Mouse (Mus musculus): ENCODE results near the gene Tnfrsf13b.
A peak's percentile ranks its signal among the peaks of the same experiment; 100 is the strongest.
"Not testable (repeated sequence)": the region's sequence is repeated elsewhere in the genome, so short reads cannot be mapped to it uniquely, and the experiment has no call there.

The Tnfrsf13b gene

DNA sequence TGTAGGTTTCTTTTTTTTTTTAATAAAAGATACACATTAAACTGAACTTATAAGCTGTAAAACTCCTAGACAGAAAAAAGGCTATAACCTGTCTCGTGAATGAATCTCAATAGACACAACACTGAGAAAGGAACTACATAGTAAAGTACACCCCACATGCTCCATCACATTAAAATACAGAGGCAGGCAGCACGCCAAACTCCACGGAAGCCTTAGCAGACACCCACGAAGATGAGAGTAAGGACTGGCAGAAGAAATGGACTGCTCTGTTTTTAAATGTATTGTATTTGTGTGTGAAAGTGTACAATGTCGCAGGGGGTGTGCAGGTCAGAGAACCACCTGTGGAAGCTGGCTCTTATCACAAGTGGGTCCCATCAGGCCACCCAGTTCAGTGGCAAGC, 43.6 kb downstream of the Tnfrsf13b start:
- ATAC-seq (ENCODE audit: low TSS enrichment), result no peak

DNA sequence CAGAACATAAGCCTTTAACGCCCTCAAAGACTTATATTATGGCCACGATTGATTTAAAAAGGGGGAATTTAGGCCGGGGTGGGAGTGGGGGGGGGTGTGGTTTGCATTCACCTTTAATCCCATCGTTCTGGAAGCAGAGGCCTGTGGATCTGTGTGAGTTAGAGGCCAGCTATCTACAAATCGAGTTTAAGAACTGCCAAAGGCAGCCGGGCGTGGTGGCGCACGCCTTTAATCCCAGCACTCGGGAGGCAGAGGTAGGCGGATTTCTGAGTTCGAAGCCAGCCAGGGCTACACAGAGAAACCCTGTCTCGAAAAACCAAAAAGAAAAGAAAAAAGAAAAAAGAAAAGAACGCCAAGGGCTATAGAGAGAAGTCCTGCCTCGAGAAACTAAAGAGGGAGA, 46.9 kb downstream of the Tnfrsf13b start:
- ATAC-seq (ENCODE audit: low TSS enrichment), result not testable (repeated sequence)

DNA sequence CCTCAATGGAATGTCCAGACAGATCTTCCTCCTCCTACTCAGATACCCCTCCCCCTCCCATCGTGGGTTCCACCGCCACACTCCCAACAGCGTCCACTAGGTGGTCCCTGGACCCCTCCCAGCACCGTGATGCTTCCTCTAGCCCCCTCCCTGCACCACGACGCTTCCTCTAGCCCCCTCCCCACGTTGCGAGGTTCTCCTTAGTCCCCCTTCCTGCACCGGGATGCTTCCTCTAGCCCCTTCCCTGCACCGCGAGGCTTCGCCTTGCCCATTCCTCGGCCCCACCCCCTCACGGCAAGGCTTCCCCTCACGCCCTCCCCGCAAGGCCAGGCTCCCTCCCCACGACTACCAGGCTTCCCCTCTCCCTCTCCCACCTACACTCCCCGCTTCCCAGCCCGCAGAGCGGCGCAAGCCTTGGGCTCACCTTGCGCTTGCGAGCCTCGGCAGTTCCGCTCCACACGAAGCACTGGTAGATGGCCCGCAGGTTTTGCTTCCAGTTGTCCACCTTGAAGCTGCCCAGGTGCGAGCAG, 47.8 kb downstream of the Tnfrsf13b start:
- ATAC-seq (ENCODE audit: low TSS enrichment), result peak; percentile 32; the same call in 1 of the 2 replicates

GRCm38 (mm10) chr11:61174821-61175658, 48.5 kb downstream of the Tnfrsf13b start, which contains the start of gene Usp22:
Gene Usp22 (minus strand): TSS chr11:61175055.
- peak; percentile 94 for ATAC-seq (ENCODE audit: low TSS enrichment)

GRCm38 (mm10) chr11:61175778-61176177, 49.2 kb downstream of the Tnfrsf13b start:
- ATAC-seq (ENCODE audit: low TSS enrichment), result no peak

GRCm38 (mm10) chr11:61176321-61176720, 49.8 kb downstream of the Tnfrsf13b start:
- no peak for ATAC-seq (ENCODE audit: low TSS enrichment)

- peak; percentile 41; the same call in 1 of the 2 replicates for ATAC-seq (ENCODE audit: low TSS enrichment)
Observed at GRCm38 (mm10) chr11:61180361-61180760, 53.8 kb downstream of the Tnfrsf13b start.

GRCm38 (mm10) chr11:61181624-61182023, 55.1 kb downstream of the Tnfrsf13b start:
- no peak for ATAC-seq (ENCODE audit: low TSS enrichment)

DNA sequence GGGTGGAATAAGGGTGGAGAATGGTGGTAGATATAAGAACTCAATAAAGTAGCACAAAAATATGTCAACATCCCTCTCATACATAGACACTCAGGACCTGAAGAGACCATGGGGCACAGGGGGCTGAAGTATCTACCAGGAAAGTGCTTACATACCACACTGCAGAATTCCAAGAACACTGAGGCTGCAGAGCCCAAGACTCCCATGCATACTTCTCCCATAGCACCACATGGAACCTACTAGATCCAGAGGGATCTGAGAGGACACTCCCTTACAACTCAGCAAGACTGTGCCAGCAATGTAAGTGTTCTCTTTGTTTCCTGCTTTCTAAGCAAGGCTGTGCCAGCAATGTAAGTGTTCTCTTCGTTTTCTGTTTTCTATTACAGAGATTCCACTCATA, 57.3 kb downstream of the Tnfrsf13b start:
- no peak for ATAC-seq (ENCODE audit: low TSS enrichment)

GRCm38 (mm10) chr11:61190776-61191175, 64.2 kb downstream of the Tnfrsf13b start:
- ATAC-seq (ENCODE audit: low TSS enrichment), result no peak

DNA sequence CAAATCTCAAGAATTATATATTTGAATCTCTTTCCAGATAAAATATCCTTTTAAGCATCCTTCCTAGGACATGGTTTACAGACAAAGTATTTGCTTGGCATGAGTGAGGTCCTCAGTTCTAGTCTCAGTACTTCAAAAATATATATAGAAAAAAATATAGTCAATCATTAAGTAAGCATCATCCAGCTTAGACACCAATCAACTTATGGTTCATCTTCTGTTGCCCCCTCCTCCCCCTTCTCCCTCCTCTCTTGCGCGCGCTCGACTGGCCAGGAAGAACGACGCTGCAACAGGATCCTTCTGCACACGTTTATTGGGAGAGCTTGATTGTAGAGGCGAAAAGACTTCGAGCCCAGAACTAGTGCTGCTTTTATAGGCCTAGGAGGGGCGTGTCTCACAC, 65.6 kb downstream of the Tnfrsf13b start:
- ATAC-seq (ENCODE audit: low TSS enrichment), result not testable (repeated sequence)

GRCm38 (mm10) chr11:61192779-61193178, 66.2 kb downstream of the Tnfrsf13b start:
- ATAC-seq (ENCODE audit: low TSS enrichment), result no peak

GRCm38 (mm10) chr11:61193392-61193791, 66.8 kb downstream of the Tnfrsf13b start:
- peak; percentile 89 for ATAC-seq (ENCODE audit: low TSS enrichment)

DNA sequence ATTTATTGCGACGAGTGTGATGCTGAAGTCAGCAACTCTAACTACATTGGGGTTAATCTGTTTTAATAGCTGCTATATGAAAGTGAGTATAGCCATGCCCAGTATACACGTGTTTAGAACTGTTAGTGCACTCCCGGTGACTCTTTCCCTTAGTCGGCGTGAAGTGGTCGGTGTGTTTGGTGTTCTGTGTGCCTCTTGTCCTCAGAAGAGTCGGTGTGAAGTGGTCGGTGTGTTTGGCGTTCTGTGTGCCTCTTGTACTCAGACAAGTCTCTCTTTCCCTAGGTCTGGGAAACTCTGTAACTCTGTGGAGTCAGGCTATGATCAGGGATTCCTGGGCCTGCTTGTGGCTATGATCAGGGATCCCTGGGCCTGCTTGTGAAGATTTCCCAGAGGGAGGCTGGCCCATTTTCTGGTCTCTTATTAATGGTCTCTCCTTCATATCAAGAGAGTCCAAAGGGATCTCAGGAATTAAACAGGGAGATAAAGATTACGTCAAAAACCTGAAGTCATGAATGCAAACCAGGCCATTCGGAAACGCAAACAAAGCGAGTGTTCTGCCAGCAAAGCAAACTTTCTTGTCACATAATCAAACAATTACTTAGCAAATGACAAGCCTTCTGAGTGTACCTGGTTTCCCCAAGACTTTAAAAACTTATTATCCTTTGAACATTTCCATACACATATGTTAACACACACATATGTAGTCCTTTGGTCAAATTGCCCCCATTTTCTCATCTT, 70.2 kb downstream of the Tnfrsf13b start:
- ATAC-seq (ENCODE audit: low TSS enrichment), result no peak

- ATAC-seq (ENCODE audit: low TSS enrichment), result no peak
Observed at GRCm38 (mm10) chr11:61197935-61198334, 71.4 kb downstream of the Tnfrsf13b start.
